Mouse (Mus musculus): ENCODE measurements around the gene Gpr153. TPM values are rescaled to one million over a fixed set of nuclear protein-coding genes. Genes with fewer than 3 reads are reported as not detected.

The Gpr153 gene
- 15.5 TPM for polyA plus RNA-seq (2015; fragmentation: Illumina TruSeq; extraction: RNeasy Lipid Tissue Mini Kit (QIAGEN cat#74804); ENCODE audit: low read depth, low replicate concordance)

DNA sequence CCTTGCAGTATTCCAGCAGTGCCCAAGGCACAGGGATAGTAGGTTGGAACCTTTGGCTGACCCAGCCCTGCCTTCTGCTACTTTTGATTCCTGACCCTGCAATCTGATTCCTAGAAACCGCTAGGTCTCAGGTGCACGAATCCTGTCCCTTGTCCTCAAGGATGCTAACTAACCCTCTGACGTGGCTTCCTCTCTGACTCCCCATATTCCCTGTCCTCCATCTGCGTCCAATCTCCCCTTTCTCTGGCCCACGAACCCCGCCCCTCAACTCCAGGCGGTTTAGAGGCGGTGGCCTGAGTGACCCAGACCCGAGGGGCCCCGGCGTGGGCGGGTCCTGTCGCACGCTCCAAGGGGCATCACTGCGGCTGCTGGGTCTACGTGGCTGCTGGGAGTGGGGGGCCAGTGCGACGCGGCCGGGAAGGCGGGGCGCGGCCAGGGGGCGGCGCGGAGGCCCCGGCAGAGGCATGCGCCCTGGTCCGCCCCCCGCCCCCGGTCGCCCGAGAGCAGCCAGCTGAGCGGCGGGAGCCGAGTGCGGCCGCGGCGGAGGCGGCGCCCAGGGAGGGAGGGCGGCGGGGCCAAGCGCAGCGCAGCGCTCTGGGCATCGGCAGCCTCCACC is at the start of gene Gpr153:
TSS of gene Gpr153 (plus strand) at position 612 of the 616 bp plus-strand sequence.

DNA sequence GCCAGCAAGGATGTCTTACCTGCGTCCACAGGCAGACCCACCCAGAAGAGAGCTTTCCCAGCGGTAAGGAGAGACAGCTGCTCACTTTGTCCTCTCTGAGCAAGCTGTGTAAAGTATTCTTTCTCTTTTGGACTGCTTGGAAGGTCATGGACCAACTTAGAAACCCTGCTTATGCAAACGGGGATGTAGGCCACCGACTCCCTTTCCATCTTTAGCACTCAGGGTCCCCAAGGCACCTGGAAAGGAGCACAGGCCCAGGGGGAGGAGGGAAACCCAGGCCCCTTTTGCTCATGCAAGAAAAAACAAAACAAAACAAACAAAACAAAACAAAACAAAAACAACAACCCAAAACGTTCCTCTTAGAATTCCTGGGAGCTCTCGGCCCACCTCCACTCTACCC is 17.5 kb downstream of the Gpr153 start, which contains the start of gene Hes3:
TSS of gene Hes3 (minus strand) at position 101 of the 400 bp plus-strand sequence.

DNA sequence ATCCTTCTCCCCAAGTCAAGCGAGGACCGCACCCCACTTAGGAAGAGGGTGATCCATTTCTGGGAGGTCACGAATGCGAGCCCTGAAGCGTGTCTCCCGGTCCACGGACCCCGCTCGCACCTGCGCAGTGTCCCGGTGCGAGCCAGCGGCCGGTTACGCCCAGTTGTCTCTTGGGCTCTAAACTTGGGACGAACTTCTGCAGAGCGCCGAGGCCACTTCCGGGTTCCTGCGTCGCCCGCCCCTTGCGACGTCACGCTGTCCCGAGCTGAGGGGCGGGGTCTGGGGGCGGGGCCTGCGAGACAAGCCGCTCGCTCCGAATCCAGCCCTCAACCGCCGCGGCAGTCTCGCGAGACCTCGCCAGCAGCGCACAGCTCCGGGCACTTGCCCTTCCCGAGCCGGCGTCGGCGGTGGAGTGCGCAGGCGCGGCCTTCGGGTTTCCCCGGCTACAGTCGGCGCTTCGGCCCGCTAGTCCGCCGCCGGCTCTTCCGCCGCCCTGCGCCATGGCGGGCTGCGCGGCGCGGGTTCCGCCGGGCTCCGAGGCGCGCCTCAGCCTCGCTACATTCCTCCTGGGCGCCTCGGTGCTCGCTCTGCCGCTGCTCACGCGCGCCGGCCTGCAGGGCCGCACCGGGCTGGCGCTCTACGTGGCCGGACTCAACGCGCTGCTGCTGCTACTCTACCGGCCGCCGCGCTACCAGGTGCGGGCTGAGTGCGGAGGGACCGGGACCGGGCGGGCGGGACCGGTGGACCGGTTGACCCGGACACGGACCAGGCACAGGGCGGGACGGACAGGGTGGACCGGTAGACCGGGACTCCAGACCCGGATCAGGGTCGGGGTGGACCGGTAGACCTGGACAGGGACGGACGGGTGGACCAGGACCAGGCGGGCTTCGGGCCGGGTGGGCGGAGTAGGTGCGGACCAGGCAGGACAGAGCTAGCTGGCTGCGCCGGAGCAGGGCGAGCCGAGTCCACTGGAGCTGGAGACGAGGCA is 23.1 kb downstream of the Gpr153 start, which contains the start of gene Icmt:
TSS of gene Icmt (plus strand) at position 354 of the 988 bp plus-strand sequence.

DNA sequence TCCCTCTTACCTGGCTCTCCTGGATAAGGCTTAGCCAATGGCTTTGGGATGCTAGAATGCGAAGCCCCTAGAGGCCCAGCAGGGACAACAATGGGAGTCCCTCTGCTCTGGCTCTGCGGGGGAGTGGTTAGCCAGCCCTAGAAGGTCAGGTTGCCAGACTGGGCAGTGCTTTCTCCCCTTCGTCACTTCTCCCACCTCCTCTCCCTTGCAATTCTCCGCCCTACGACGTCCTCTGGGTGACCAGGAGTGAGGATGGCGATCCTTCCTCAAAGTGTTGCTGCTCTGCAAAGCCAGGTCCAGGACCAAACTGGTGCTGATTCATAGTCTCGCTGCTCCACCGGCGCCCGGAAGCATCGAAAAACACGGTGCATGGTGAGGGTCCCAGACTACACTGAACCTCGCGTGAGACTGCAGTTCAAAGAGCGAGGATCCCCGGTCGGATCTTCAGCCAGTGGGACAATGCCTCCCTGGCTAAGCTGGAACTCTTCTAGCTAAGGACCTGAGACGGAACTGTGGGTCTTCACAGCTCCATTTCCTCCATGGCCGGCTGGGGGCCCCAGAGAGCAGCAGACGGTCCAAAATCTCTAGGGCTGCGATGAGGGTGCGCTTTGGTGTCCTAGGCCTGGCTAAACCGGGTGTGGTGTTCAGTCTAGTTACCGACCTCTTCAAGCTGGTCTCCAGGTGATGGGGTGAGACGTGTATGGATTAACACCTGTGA is 44.6 kb downstream of the Gpr153 start, which contains the start of gene Rnf207:
TSS of gene Rnf207 (minus strand) at position 477 of the 718 bp plus-strand sequence.

DNA sequence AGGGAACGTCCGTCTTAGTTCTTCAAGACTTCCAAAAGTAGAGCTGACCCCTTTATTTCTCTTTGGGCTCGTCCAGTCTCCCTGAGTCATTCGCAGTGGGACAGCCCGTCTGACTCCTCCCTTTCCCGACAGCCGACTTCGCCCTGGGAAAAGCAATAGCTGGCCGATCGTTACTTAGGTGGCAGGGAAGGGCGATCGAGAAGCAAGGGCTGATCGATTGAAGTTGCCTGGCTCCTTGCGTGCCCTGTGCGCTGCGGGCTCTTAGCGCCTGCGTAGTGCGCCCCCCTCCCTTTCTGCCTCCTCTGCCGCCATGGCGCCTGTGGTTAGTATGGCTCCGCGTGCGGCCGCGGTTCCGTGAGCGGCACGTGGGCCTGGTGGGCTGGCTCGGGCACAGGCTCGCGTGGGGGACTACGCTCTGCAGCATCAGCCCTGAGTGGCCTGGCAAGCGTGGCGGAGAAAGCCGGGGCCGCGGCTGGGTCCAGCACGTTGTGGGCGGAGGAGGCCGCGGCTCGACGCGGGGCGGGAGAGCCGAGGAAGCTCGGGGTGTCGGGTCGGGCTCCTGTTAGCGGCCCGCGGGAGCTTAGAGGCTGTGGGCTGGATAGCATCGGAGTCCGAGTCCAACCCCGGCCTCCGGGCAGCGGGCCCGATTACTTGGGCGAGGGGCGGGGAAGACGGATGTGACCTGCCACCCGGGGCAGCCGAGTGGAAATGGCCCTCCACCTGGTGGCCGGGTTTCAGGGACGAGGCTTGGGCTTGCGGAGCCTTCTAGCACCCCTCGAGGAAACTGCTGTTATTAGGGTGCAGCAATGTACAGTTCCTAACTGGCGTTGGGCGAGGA is 51.8 kb downstream of the Gpr153 start, which contains the start of gene Rpl22:
TSS of gene Rpl22 (plus strand) at position 169 of the 838 bp plus-strand sequence.

Other genes with a start within 250 kb of the Gpr153 start
- gene Zbtb48, start 246.6 kb upstream of the Gpr153 start, polyA plus RNA-seq (2015; fragmentation: Illumina TruSeq; extraction: RNeasy Lipid Tissue Mini Kit (QIAGEN cat#74804); ENCODE audit: low read depth, low replicate concordance) = 11.9 TPM
- gene Tas1r1, start 235.7 kb upstream of the Gpr153 start, polyA plus RNA-seq (2015; fragmentation: Illumina TruSeq; extraction: RNeasy Lipid Tissue Mini Kit (QIAGEN cat#74804); ENCODE audit: low read depth, low replicate concordance) = not detected
- gene Nol9, start 234.9 kb upstream of the Gpr153 start, polyA plus RNA-seq (2015; fragmentation: Illumina TruSeq; extraction: RNeasy Lipid Tissue Mini Kit (QIAGEN cat#74804); ENCODE audit: low read depth, low replicate concordance) = 14.3 TPM
- 41.3 TPM for gene Plekhg5, start 201.7 kb upstream of the Gpr153 start, polyA plus RNA-seq (2015; fragmentation: Illumina TruSeq; extraction: RNeasy Lipid Tissue Mini Kit (QIAGEN cat#74804); ENCODE audit: low read depth, low replicate concordance)
- 8.8 TPM for gene Tnfrsf25, start 158.3 kb upstream of the Gpr153 start, polyA plus RNA-seq (2015; fragmentation: Illumina TruSeq; extraction: RNeasy Lipid Tissue Mini Kit (QIAGEN cat#74804); ENCODE audit: low read depth, low replicate concordance)
- 1.9 TPM for gene Espn, start 121.9 kb upstream of the Gpr153 start, polyA plus RNA-seq (2015; fragmentation: Illumina TruSeq; extraction: RNeasy Lipid Tissue Mini Kit (QIAGEN cat#74804); ENCODE audit: low read depth, low replicate concordance)
- gene Hes2, start 115.4 kb upstream of the Gpr153 start, polyA plus RNA-seq (2015; fragmentation: Illumina TruSeq; extraction: RNeasy Lipid Tissue Mini Kit (QIAGEN cat#74804); ENCODE audit: low read depth, low replicate concordance) = not detected
- 442 TPM for gene Acot7, start 96.1 kb upstream of the Gpr153 start, polyA plus RNA-seq (2015; fragmentation: Illumina TruSeq; extraction: RNeasy Lipid Tissue Mini Kit (QIAGEN cat#74804); ENCODE audit: low read depth, low replicate concordance)
- 0.33 TPM for gene Hes3, start 17.4 kb downstream of the Gpr153 start, polyA plus RNA-seq (2015; fragmentation: Illumina TruSeq; extraction: RNeasy Lipid Tissue Mini Kit (QIAGEN cat#74804); ENCODE audit: low read depth, low replicate concordance)
- 34.6 TPM for gene Icmt, start 23.0 kb downstream of the Gpr153 start, polyA plus RNA-seq (2015; fragmentation: Illumina TruSeq; extraction: RNeasy Lipid Tissue Mini Kit (QIAGEN cat#74804); ENCODE audit: low read depth, low replicate concordance)
- 9.3 TPM for gene Rnf207, start 44.8 kb downstream of the Gpr153 start, polyA plus RNA-seq (2015; fragmentation: Illumina TruSeq; extraction: RNeasy Lipid Tissue Mini Kit (QIAGEN cat#74804); ENCODE audit: low read depth, low replicate concordance)
- gene Rpl22, start 51.5 kb downstream of the Gpr153 start, polyA plus RNA-seq (2015; fragmentation: Illumina TruSeq; extraction: RNeasy Lipid Tissue Mini Kit (QIAGEN cat#74804); ENCODE audit: low read depth, low replicate concordance) = 340 TPM
- gene Chd5, start 64.4 kb downstream of the Gpr153 start, polyA plus RNA-seq (2015; fragmentation: Illumina TruSeq; extraction: RNeasy Lipid Tissue Mini Kit (QIAGEN cat#74804); ENCODE audit: low read depth, low replicate concordance) = 71.6 TPM
- 6.6 TPM for gene Nphp4, start 202.5 kb downstream of the Gpr153 start, polyA plus RNA-seq (2015; fragmentation: Illumina TruSeq; extraction: RNeasy Lipid Tissue Mini Kit (QIAGEN cat#74804); ENCODE audit: low read depth, low replicate concordance)
- 263 TPM for gene Kcnab2, start 203.6 kb downstream of the Gpr153 start, polyA plus RNA-seq (2015; fragmentation: Illumina TruSeq; extraction: RNeasy Lipid Tissue Mini Kit (QIAGEN cat#74804); ENCODE audit: low read depth, low replicate concordance)

Data from brain, adult 10 weeks (tissue).